Mouse (Mus musculus) erythroblast, embryonic 14.5 days (primary cell): Measurements from ENCODE around the gene Gm12166.

Source experiments
- GATA1 ChIP-seq: IDR thresholded peaks from 2 replicates; pipeline ENCODE4 v1.6.1; 2012; ENCODE audit warnings: low read length, inconsistent platforms, mixed read lengths
- TAL1 ChIP-seq: IDR thresholded peaks from 3 replicates; pipeline ENCODE4 v1.6.1; 2012; ENCODE audit warnings: low read length, inconsistent platforms, mixed read lengths

- no peak for TF ChIP-seq TAL1
- TF ChIP-seq GATA1: no peak
Measured at GRCm38 (mm10) chr11:46022983-46023382, 29.1 kb downstream of the Gm12166 start.
